Comparison of ENCODE assay signal across 9 mouse cellular contexts in the genomic region with DNA sequence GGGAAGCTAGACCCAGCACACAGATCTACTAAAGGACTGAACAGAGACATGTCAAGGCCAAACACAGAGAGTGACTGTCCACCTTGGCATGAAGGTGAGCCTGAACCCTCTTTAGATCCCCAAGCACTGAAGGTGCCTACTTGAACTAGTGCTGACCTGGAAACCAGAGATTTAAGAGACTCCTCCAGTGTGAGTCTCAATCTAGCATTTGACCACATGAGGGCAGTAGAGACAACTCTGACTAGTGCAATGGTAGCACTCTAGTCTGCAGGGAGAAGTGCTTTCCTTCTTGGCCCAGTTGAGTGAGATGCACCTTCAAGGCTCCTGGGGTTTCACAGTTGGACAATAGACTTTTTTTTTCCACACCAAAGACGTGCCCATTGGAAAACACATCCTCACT. TPM values are rescaled to one million over a fixed set of nuclear protein-coding genes. Genes with fewer than 3 reads are reported as not detected.
DNase-seq lines count a peak whose midpoint lies in the region; ATAC-seq and TF ChIP-seq lines count a peak whose summit lies in the region.
"Had no signal": no experiment of that assay in that cellular context is flagged by ENCODE, and none has a peak within 500 bp of the region (broad histone marks: within the 10 kb centered on the region; RNA-seq: fewer than 3 reads in every experiment).

No protein-coding gene starts in this region.

- no peaks in the 10 kb centered on the region for H3K4me1 ChIP-seq in hindbrain, embryonic 14.5 days (replicated peaks; ENCODE audit: control insufficient read depth, insufficient read depth, low read length)
- H3K4me1 ChIP-seq in liver, embryonic 14.5 days (replicated peaks; ENCODE audit: control insufficient read depth in 2 of 2, insufficient read depth in 2 of 2, low read length in 1 of 2): no peaks in the 10 kb centered on the region
- H3K4me1 ChIP-seq in neural tube, embryonic 13.5 days (replicated peaks): no peaks in the 10 kb centered on the region

- peak; percentile 42 to 45 for DNase-seq in kidney, adult 8-10 months
- DNase-seq in kidney, adult 11 months: no peak
- DNase-seq in R1 (ENCODE audit: low read depth, low spot score): peak; percentile 82
- DNase-seq in hindbrain, embryonic 14.5 days (ENCODE audit: low spot score): peak; percentile 84
- peak; percentile 26 to 41 (median 37) for DNase-seq in liver, embryonic 14.5 days (ENCODE audit: low read depth in 3 of 3, low spot score in 3 of 3)
- no peak for DNase-seq in Muller cell, postnatal 12 days (ENCODE audit: inconsistent ontology term)

- no peak overlapping the region for H3K4me3 ChIP-seq in hindbrain, embryonic 14.5 days (replicated peaks; ENCODE audit: low read length)
- H3K4me3 ChIP-seq in liver, embryonic 14.5 days (ENCODE audit: insufficient read depth in 1 of 2, low read depth in 2 of 2, low read length in 2 of 2): no peak overlapping the region
- H3K4me3 ChIP-seq in neural tube, embryonic 13.5 days: no peak overlapping the region
- H3K4me3 ChIP-seq: liver, embryonic 15.5 days had no signal

- no peak overlapping the region for H3K4me2 ChIP-seq in hindbrain, embryonic 14.5 days (replicated peaks)
- H3K4me2 ChIP-seq in liver, embryonic 14.5 days (ENCODE audit: low read depth): no peak overlapping the region
- H3K4me2 ChIP-seq in neural tube, embryonic 13.5 days: no peak overlapping the region
- H3K4me2 ChIP-seq: liver, embryonic 15.5 days had no signal

- H3K27ac ChIP-seq in hindbrain, embryonic 14.5 days: no peak overlapping the region
- H3K27ac ChIP-seq in liver, embryonic 14.5 days: no peak overlapping the region
- H3K27ac ChIP-seq in neural tube, embryonic 13.5 days (replicated peaks): no peak overlapping the region
- H3K27ac ChIP-seq: liver, embryonic 15.5 days had no signal

- no peaks in the 10 kb centered on the region for H3K9me3 ChIP-seq in hindbrain, embryonic 14.5 days (ENCODE audit: control insufficient read depth, low read length)
- no peaks in the 10 kb centered on the region for H3K9me3 ChIP-seq in liver, embryonic 14.5 days (ENCODE audit: control insufficient read depth, low read length)
- H3K9me3 ChIP-seq in neural tube, embryonic 13.5 days: no peaks in the 10 kb centered on the region
- H3K9me3 ChIP-seq: liver, embryonic 15.5 days had no signal

- peak; percentile 65 for ATAC-seq in common myeloid progenitor, adult 5-6 weeks (replicated peaks; ENCODE audit: low read depth, poor library complexity, severe bottlenecking)
- no peak for ATAC-seq in hindbrain, embryonic 14.5 days (ENCODE audit: low FRiP score)
- ATAC-seq in liver, embryonic 14.5 days (ENCODE audit: insufficient read depth): no peak
- ATAC-seq in neural tube, embryonic 13.5 days (ENCODE audit: low read depth): peak; percentile 60; the same call in 1 of the 2 replicates

- no peak for TF ChIP-seq EP300 in liver, embryonic 14.5 days (IDR thresholded peaks at IDR 0.05; ENCODE audit: low read depth)

- peak; percentile 78 for TF ChIP-seq CTCF in liver, embryonic 14.5 days (IDR thresholded peaks at IDR 0.05; ENCODE audit: low read depth)

- peaks cover 61% of the 10 kb centered on the region for H3K36me3 ChIP-seq in hindbrain, embryonic 14.5 days (replicated peaks; ENCODE audit: control insufficient read depth, insufficient read depth)
- no peaks in the 10 kb centered on the region for H3K36me3 ChIP-seq in liver, embryonic 14.5 days (replicated peaks; ENCODE audit: control insufficient read depth, insufficient read depth, low read depth)
- H3K36me3 ChIP-seq in neural tube, embryonic 13.5 days: peaks cover 65% of the 10 kb centered on the region
- H3K36me3 ChIP-seq: liver, embryonic 15.5 days had no signal

- WGBS in hindbrain, embryonic 14.5 days: 43% methylated on average over 1 of the region's 1 CpGs
- WGBS in liver, embryonic 14.5 days (ENCODE audit: insufficient replicate concordance): 23% methylated on average over 1 of the region's 1 CpGs
- WGBS in neural tube, embryonic 13.5 days: 44% methylated on average over 1 of the region's 1 CpGs

- H3K9ac ChIP-seq in hindbrain, embryonic 14.5 days: no peak overlapping the region
- H3K9ac ChIP-seq in liver, embryonic 14.5 days (replicated peaks): no peak overlapping the region
- H3K9ac ChIP-seq in neural tube, embryonic 13.5 days: no peak overlapping the region
- H3K9ac ChIP-seq: liver, embryonic 15.5 days had no signal

- H3K27me3 ChIP-seq in hindbrain, embryonic 14.5 days (ENCODE audit: control insufficient read depth, insufficient read depth, low read length): no peaks in the 10 kb centered on the region
- H3K27me3 ChIP-seq in liver, embryonic 14.5 days (ENCODE audit: control insufficient read depth, insufficient read depth, low read length): no peaks in the 10 kb centered on the region
- no peaks in the 10 kb centered on the region for H3K27me3 ChIP-seq in neural tube, embryonic 13.5 days
- H3K27me3 ChIP-seq: liver, embryonic 15.5 days had no signal

RNA-seq across cellular contexts. Expression of gene Cd276, which starts 20.5 kb away (rescaled TPM):
- 0.09 TPM in 1 of 2 replicates, not detected in the other for total RNA-seq in common myeloid progenitor, adult 5-6 weeks (2017)
- 33.4 and 37.6 TPM in 2 replicates for polyA plus RNA-seq in hindbrain, embryonic 14.5 days (2014; fragmentation: Nextera tagmentation; extraction: Ambion mirVana)
- polyA plus RNA-seq in liver, embryonic 14.5 days (2012; rRNA removed): 0.87 and 1.1 TPM in 2 replicates
- 1.2 and 1.6 TPM in 2 replicates for polyA plus RNA-seq in liver, embryonic 14.5 days (2014; fragmentation: Nextera tagmentation; extraction: Ambion mirVana)
- polyA plus RNA-seq in neural tube, embryonic 13.5 days (2015; fragmentation: Nextera tagmentation; extraction: Ambion mirVana): 40.7 and 42.1 TPM in 2 replicates

RNA-seq across cellular contexts. Expression of gene Insyn1, which starts 46.4 kb away (rescaled TPM):
- total RNA-seq in common myeloid progenitor, adult 5-6 weeks (2017): not detected in 2 replicates
- 15.1 and 16.7 TPM in 2 replicates for polyA plus RNA-seq in hindbrain, embryonic 14.5 days (2014; fragmentation: Nextera tagmentation; extraction: Ambion mirVana)
- polyA plus RNA-seq in liver, embryonic 14.5 days (2012; rRNA removed): 0.08 and 0.13 TPM in 2 replicates
- polyA plus RNA-seq in liver, embryonic 14.5 days (2014; fragmentation: Nextera tagmentation; extraction: Ambion mirVana): not detected in 2 replicates
- polyA plus RNA-seq in neural tube, embryonic 13.5 days (2015; fragmentation: Nextera tagmentation; extraction: Ambion mirVana): 6.8 and 7.9 TPM in 2 replicates
- polyA plus RNA-seq: liver, embryonic 15.5 days had no signal

RNA-seq across cellular contexts. Expression of gene Nptn, which starts 47.3 kb away (rescaled TPM):
- total RNA-seq in common myeloid progenitor, adult 5-6 weeks (2017): 57.7 and 59.4 TPM in 2 replicates
- polyA plus RNA-seq in hindbrain, embryonic 14.5 days (2014; fragmentation: Nextera tagmentation; extraction: Ambion mirVana): 209 and 250 TPM in 2 replicates
- 121 and 145 TPM in 2 replicates for polyA plus RNA-seq in liver, embryonic 14.5 days (2012; rRNA removed)
- 107 and 112 TPM in 2 replicates for polyA plus RNA-seq in liver, embryonic 14.5 days (2014; fragmentation: Nextera tagmentation; extraction: Ambion mirVana)
- polyA plus RNA-seq in neural tube, embryonic 13.5 days (2015; fragmentation: Nextera tagmentation; extraction: Ambion mirVana): 156 and 161 TPM in 2 replicates

Comparison
In these comparisons a context has a peak if more than half of its experiments do, and no peak if none do; other contexts are left out.
1. DNase-seq: peak in kidney, adult 8-10 months (2 of 2), R1 (single experiment), hindbrain, embryonic 14.5 days (single experiment) and liver, embryonic 14.5 days (3 of 3); none in kidney, adult 11 months (single experiment) and Muller cell, postnatal 12 days (single experiment).
2. ATAC-seq: peak in common myeloid progenitor, adult 5-6 weeks (single experiment) and neural tube, embryonic 13.5 days (single experiment); none in hindbrain, embryonic 14.5 days (single experiment) and liver, embryonic 14.5 days (single experiment).
3. RNA of gene Cd276, which starts 20.5 kb away (polyA plus RNA-seq): 40.7 to 42.1 TPM in neural tube, embryonic 13.5 days and 33.4 to 37.6 TPM in hindbrain, embryonic 14.5 days; 0.87 to 1.6 TPM in liver, embryonic 14.5 days; every median in the first group is over 10 times any median in the second.